Mouse (Mus musculus) olfactory bulb, adult 2 months (tissue): ENCODE measurements at regions not wholly inside any gene's neighbourhood (a gene's known extent, or its start where the extent isn't known, plus 50 kb on each side); places are given as distances from the start of the nearest gene placed in this dataset.

Experiments used
- CTCF ChIP-seq: fragments of 200-500 bp; IDR thresholded peaks from 2 replicates; pipeline ENCODE4 v1.5.1; 2012; ENCODE audit warnings: low read depth, mild to moderate bottlenecking, low read length, moderate library complexity; ENCODE audit not compliant: insufficient read depth
- POLR2A ChIP-seq: fragments of 200-500 bp; IDR thresholded peaks from 2 replicates; pipeline ENCODE4 v1.6.1; 2012; ENCODE audit warnings: mild to moderate bottlenecking, low read depth, low read length, moderate library complexity; ENCODE audit not compliant: insufficient read depth

GRCm38 (mm10) chr5:3247333-3247732 is 94.0 kb upstream of the Cdk6 start:
- TF ChIP-seq CTCF (no peak), POLR2A (no peak)
